Mouse (Mus musculus) lung, adult 2 months (tissue): ENCODE measurements around the gene Myo16.

Experiments used
- CTCF ChIP-seq: fragments of 200-500 bp; IDR thresholded peaks from 2 replicates; pipeline ENCODE4 v1.5.1; 2011; ENCODE audit warnings: mild to moderate bottlenecking, low read length, control low read depth; ENCODE audit not compliant: insufficient read depth
- POLR2A ChIP-seq: fragments of 200-500 bp; IDR thresholded peaks from 2 replicates; pipeline ENCODE4 v1.6.1; 2011; ENCODE audit warnings: low read depth, mild to moderate bottlenecking, control low read depth, low read length, borderline replicate concordance; ENCODE audit errors: extremely low read depth

- TF ChIP-seq POLR2A (no peak), CTCF (no peak)
Observed at GRCm38 (mm10) chr8:10178986-10179385, 25.3 kb downstream of the Myo16 start.
